Mouse (Mus musculus): ENCODE data around the gene Cox14. TPM values are rescaled to one million over a fixed set of nuclear protein-coding genes. Genes with fewer than 3 reads are reported as not detected.

The Cox14 gene
- 126 TPM for polyA plus RNA-seq (2017; shearing (Covaris generic))

DNA sequence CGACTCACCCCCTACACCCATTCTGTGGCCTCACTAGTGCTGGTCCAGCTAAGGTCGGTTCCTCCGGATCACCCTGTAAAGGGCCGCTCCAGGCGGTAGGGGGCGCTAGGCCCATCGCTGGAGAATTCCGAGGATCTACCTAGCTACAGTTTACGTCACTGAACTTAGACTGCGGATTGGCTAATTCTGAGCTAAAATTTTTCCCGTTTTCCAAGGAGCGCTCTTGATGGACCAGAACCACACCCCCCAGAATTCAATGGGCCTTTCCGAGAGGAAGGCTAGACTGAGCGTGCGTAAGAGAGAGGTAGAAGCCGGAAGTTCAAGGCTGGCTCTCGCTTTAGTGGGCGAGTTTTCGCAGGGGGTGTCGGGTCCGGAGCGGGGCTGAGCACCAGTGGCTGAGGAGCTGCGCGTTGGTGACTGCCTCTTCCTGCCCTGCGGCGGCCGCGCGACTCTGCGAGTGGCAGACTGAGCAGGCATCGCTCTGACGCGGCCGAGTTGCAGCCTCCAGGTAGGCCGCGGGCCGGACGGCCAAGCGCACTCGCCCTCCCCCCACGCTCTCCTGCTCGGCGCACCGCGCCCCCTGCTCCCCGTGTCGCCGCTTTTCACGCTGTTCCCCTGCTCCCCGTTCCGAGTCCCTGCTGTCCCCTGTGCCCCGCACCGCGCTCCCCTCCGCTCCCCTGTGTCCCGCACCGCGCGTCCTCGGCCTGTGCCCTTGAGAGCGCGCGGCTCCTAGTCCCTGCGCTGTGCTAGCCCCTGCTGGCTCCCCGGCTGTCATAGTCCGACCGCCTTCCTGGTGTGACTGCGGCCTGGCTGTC is at the start of gene Cox14:
Gene Cox14 (plus strand): TSS at position 278 of the 815 bp plus-strand sequence.

DNA sequence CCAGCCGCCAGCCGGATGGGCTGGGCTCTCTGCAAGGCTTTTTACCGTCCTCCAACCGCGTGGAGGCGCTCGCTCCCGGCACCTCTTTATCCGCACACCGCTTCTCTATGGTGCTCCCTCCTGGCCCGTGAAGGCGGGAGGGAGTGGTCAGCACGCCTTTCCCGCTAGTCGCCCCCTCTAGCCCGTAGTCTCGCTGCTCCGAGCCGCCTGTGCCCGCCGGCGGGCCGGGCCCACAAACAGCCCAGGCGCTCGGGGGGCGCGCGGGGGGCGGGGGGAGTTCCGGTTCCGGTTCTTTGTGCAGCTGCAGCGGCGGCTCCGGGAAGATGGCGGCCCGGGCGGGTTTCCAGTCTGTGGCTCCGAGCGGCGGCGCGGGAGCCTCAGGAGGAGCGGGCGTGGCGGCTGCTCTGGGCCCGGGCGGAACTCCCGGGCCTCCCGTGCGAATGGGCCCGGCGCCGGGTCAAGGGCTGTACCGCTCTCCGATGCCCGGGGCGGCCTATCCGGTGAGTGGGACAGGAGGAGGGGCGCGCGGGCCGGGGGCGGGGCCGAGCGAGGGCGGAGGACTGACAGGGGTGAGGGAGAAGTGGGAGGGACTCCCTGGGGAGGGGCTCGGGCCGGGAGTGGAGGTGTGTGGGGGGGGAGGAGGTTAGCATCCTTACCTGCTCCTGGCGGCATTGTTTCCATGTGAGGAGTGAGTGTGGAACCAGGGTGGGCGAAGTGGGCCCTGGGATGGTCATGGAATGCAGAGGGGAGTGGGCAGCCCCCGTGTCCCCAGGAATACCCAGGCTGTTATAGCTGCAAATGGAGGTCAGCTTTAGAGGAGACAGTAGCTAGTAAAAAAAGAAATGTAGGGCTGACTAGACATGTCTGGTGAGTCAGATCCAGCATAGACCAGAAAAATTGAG is 23.2 kb upstream of the Cox14 start, which contains the start of gene Smarcd1:
Gene Smarcd1 (plus strand): TSS at position 131 of the 902 bp plus-strand sequence.

DNA sequence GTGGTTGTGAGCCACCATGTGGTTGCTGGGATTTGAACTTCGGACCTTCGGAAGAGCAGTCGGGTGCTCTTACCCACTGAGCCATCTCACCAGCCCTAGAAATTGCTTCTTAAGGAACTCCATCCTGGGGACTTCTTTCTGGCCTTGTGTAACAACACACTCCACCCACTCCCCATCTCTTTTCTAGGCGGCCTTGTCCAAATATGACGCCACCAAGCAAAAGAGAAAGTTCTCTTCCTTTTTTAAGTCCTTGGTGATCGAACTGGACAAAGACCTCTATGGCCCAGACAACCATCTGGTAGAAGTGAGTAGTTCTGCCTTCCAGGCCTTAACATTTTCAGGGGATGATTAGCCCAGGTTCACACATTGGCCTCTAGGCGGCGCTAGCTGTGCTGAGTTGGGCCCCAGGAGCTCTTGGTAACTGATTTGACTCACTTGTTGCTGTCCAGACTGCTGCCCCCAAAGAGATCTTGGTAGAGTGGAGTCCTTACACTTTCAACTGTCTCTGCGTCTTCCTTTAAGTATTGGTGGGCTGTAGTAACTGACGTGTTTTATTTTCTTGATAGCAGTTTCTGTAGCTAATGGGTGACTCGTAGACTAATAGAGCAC is 19.9 kb upstream of the Cox14 start, which contains the start of gene Gm17349:
Gene Gm17349 (minus strand): TSS at position 51 of the 609 bp plus-strand sequence.

DNA sequence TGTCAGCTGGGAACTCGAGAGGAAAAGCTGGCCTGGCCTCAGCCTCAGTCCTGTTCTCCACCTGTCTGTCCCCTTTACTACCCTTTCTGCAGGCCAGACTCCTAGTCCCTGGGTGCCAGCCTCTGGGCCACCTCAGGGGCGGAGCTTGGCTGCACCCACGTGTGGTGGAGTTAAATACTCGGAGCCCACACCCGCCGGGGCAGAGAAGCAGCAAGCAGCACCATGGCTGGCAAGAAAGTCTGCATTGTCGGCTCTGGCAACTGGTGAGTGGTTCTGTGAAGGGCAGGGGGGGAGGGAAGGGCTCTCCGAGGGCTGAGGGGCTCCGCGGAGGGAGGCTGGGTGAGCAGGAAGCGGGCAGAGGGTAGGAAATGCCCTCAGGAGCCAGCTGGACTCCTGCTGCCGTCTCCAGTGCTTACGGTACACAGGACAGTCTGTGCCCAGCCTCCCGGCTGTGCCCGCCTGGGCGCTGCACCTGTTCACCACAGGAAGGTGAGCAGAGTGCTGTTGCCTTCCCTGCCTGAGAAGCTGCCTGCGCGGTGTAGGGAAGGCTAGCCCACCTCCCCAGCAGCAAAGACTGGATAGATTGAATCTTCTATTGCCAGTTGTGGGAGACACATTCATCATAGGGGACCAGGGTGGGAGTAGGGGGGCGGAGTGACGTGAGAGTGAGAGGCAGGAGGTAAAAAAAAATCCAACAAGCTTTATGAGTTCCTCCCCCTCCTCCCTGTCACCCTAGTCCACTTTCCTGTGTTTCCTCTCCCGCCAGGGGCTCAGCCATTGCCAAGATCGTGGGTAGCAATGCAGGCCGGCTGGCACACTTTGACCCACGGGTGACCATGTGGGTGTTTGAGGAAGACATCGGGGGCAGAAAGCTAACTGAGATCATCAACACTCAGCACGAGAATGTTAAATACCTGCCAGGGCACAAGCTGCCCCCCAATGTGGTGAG is 7.8 kb upstream of the Cox14 start, which contains the start of gene Gpd1:
Gene Gpd1 (plus strand): TSS at position 130 of the 949 bp plus-strand sequence.

DNA sequence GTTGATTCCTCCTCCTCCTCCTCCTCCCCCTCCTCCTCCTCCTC is 47.3 kb downstream of the Cox14 start, which contains the start of gene Cers5:
Gene Cers5 (minus strand): TSS at position 5 of the 44 bp plus-strand sequence.

Other genes with a start within 250 kb of the Cox14 start
- gene Faim2, start 197.5 kb upstream of the Cox14 start, polyA plus RNA-seq (2017; shearing (Covaris generic)): 0.02 TPM
- not detected for gene Aqp2, start 146.6 kb upstream of the Cox14 start, polyA plus RNA-seq (2017; shearing (Covaris generic))
- not detected for gene Aqp5, start 134.8 kb upstream of the Cox14 start, polyA plus RNA-seq (2017; shearing (Covaris generic))
- gene Aqp6, start 124.2 kb upstream of the Cox14 start, polyA plus RNA-seq (2017; shearing (Covaris generic)): not detected
- gene Racgap1, start 74.0 kb upstream of the Cox14 start, polyA plus RNA-seq (2017; shearing (Covaris generic)): 4.4 TPM
- 0.80 TPM for gene Asic1, start 55.2 kb upstream of the Cox14 start, polyA plus RNA-seq (2017; shearing (Covaris generic))
- gene Smarcd1, start 23.5 kb upstream of the Cox14 start, polyA plus RNA-seq (2017; shearing (Covaris generic)): 36.0 TPM
- not detected for gene Gm17349, start 20.1 kb upstream of the Cox14 start, polyA plus RNA-seq (2017; shearing (Covaris generic))
- gene Gpd1, start 8.1 kb upstream of the Cox14 start, polyA plus RNA-seq (2017; shearing (Covaris generic)): not detected
- gene Cers5, start 47.3 kb downstream of the Cox14 start, polyA plus RNA-seq (2017; shearing (Covaris generic)): 65.3 TPM
- gene Lima1, start 149.8 kb downstream of the Cox14 start, polyA plus RNA-seq (2017; shearing (Covaris generic)): 0.29 TPM
- gene Fam186a, start 241.4 kb downstream of the Cox14 start, polyA plus RNA-seq (2017; shearing (Covaris generic)): not detected
- 84.6 TPM for gene Larp4, start 244.4 kb downstream of the Cox14 start, polyA plus RNA-seq (2017; shearing (Covaris generic))